Mouse (Mus musculus) brain, embryonic 14.5 days (tissue): ENCODE measurements around the gene Sbk3.

Source experiments
- CTCF ChIP-seq: fragments of 200-500 bp; IDR thresholded peaks from 2 replicates; pipeline ENCODE4 v1.5.1; 2012; ENCODE audit warnings: inconsistent platforms, mild to moderate bottlenecking, moderate library complexity, borderline replicate concordance; ENCODE audit not compliant: insufficient read depth, insufficient read length; ENCODE audit errors: extremely low read depth
- POLR2A ChIP-seq: fragments of 200-500 bp; IDR thresholded peaks from 2 replicates; pipeline ENCODE4 v1.6.1; 2012; ENCODE audit warnings: mild to moderate bottlenecking, inconsistent platforms, borderline replicate concordance; ENCODE audit not compliant: poor library complexity, insufficient read depth, insufficient read length, severe bottlenecking; ENCODE audit errors: extremely low read depth

GRCm38 (mm10) chr7:4920976-4921823 is 49.8 kb downstream of the Sbk3 start:
- no peak for TF ChIP-seq CTCF
- no peak for TF ChIP-seq POLR2A
